Mouse (Mus musculus) urinary bladder, postnatal 4 days (tissue): ENCODE data around the gene Efna2.

ENCODE experiments used
- DNase-seq, 2 experiments: peaks; one replicate each; pipeline ENCODE4 v3.0.0; 2021 to 2022; ENCODE audit warnings: low spot score in 2 of 2

Efna2 gene

GRCm38 (mm10) chr10:80179068-80180051 lies at the start of gene Efna2:
Gene Efna2, plus strand, starts transcription at chr10:80179482.
- no peak for DNase-seq

DNA sequence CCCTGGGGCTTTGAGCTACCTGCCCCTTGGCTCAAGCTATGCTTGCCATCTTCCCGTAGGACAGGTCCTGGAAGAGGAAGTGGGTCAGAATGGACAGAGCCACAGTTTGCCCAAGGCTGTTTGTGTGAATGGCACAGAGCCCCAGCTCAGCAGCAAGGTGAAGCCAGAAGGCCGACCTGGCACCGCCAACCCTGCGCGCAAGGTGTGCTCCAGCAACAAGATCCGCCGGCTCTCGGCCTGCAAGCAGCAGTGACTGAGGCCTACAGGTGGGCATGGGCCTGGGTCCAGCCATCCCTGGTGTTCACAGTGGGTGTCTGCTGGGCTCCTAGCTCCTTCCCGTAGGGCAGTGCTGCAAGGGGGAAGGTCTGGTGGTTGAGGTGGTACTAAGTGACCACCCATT lies 49.4 kb upstream of the Efna2 start:
- DNase-seq, result peak in 1 of 2 experiments; percentile 21

- peak in 1 of 2 experiments; percentile 25 for DNase-seq
These were observed 48.8 kb upstream of the Efna2 start for GRCm38 (mm10) chr10:80130403-80131031.

- peak in 1 of 2 experiments; percentile 19 for DNase-seq
These were observed 47.8 kb upstream of the Efna2 start for GRCm38 (mm10) chr10:80131316-80131951.

- DNase-seq, result no peak
These were observed 47.3 kb upstream of the Efna2 start for GRCm38 (mm10) chr10:80131952-80132350.

DNA sequence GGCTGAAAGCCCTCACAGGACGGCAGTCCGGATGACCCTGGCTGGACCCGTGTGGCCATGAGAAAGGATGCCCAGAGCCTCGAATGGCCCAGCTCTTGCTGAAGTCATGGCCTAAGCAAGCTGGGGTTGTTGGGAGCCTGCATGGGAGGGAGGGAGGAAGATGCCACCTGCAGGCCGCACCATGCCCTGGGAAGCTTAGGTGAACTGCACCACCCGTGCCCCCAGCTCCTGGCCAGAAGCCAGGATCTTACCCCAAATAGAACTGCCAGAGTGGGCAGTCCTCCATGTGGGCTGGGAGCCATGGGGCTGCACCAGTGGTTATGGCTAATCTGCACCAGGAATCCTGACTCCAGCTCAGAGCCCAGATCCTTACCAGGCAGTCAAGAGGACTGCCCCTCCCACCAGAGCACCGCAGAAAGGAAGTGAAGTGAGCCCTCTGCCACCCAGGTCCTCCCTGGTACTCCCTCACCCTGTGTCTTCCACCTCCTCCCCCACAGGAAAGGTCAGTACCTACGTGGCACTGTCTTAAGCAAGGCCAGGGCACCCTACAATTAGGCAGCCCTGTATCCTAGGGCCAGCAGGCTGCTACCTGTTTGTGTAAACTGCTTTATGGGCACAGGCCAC lies 45.9 kb upstream of the Efna2 start:
- no peak for DNase-seq

GRCm38 (mm10) chr10:80134421-80134820 lies 44.9 kb upstream of the Efna2 start:
- DNase-seq, result no peak

DNA sequence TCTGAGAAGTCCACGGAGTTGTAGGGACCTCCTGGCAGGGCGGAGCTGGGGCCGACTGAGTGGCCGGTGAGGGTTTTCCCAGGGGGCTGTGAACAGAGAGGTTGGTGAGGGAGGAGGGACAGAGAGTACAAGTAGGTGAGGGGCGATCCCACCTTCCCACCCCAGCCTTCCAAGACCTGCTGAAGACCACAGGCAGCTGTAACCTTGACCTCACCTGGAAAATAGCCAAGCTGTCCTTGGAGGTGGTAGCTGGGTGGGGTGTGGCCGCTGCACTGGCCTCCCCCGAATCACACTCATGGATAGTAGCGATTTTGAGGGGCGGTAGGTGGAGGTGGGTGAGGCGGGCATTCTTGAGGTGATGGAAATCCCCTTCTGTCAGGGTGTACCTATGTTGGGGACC lies 44.1 kb upstream of the Efna2 start:
- no peak for DNase-seq

- no peak for DNase-seq
These were observed 43.6 kb upstream of the Efna2 start for GRCm38 (mm10) chr10:80135641-80136040.

DNA sequence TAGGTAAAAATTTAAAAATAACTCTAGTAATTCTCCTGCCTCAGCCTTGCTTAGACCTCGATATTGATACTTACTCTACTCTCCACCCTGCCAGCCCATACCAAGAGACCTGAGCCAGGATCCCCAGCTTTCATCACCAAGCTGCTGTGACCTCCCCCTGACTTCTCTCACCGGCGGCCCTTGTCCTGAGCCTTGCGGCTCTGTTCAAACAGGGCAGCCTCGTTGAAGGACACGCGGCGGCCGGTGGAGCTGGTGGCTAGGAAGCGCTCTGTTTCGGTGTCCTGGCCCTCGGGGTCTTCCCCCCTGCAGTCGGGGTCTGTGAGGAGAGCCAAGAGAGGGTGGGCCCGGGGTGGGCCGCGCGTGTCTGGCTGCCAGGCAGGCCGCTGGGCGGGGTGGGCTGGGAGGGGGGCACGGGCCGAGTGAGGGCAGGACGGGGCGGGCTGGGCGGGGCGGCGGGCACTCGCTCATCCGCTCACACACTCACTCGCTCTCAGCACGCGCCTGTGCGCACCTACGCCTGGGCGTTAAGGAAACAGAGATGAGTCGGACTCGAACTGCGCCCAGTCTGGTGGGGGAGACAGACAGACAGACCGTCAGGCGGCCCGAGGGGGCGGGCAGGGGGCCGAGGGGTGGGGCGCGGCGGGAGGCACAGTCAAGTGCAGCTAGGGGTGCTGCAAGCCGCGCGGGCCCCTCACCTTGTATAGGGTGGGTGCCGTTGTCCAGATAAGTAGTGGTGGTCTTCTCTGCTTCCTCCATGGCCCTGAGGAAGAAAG lies 42.9 kb upstream of the Efna2 start:
- DNase-seq, result no peak

GRCm38 (mm10) chr10:80136952-80137625 lies 42.2 kb upstream of the Efna2 start:
- no peak for DNase-seq

DNA sequence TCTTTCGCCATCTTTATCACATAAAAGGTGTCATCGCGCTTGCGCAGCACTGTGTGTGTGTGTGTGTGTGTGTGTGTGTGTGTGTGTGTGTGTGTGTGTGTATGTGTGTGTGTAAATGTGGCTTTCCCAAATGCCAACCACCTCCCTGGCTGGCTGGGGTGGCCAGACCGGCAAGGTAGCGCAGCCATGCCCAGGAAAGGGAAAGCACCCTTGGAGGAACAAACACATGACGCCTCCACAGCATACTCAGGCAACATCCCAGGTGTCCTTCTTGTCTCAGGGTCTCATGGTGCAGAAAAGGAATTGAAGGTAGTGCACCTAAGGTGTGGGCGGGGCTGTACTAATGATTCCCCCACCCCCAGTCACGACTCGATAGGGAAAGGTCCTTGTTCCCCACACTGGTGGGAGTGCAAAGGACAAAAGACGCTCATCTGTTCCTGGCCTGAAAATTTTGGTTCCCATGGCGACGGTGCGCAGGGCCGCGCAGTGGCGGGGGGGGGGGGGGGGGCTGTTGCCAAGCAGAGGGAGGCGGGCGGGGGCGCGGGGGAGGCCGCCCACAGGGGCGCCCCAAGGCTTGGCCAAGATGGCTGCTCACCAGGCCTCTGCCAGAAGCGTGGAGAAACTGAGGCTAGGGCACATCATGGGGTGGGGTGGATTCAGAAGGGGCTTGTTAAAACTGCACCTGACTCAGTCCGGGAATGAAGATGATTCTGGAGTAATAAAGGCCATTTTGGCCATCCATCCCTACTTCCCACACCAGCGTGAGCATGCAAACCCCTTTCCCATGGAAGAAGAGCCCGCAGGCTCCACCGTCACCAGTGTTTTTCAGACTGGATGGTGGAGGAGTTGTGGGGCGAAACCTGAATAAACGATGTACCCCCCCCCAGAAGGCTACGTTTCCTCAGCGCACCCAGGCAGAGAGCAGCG lies 41.4 kb upstream of the Efna2 start:
- DNase-seq, result no peak

DNA sequence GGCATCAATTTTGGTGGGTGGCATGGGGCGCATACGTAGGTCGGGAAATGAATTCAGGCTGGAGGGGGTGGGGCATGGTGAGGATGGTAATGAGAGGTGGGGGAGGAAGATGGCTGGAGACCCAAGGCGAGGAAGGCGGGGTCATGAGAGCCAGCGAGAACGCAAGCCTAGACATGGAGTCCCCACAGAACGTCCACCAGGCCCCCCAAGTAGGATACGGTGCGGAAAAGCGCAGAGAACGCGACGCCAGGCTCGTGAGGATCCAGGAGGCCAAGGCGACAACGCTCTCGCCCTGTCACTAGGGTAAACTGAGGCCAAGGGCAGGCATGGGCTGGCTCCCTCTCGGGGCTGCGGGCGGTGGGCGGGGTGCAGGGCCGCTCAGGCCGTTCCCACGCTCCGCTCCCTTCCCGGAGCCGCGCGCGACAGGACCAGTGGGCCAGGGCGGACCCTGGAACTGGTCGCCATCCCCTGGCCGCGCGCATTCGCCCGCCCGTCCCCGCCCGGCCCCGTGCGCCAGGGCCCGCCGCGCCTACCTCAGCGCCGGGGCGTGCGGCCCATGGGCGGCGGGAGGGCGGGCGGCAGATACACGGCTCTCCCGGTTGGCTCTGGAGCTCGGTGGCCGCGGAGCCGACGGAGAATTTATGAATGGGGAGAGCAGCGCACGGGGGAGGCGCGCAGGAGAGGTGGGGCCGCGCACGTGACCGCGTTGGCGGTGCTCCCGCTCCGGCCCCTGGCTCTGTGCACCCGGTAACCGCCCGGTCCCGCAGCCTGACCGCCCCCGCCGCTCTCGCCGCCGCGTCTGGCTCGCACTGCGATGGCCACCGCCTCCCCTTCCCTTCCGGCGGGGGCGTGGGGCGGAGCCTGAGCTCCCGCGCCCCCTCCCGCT lies 40.5 kb upstream of the Efna2 start, which contains the start of gene Atp5d:
Gene Atp5d (plus strand): TSS at position 80 of the 886 bp plus-strand sequence.
- DNase-seq, result no peak

DNA sequence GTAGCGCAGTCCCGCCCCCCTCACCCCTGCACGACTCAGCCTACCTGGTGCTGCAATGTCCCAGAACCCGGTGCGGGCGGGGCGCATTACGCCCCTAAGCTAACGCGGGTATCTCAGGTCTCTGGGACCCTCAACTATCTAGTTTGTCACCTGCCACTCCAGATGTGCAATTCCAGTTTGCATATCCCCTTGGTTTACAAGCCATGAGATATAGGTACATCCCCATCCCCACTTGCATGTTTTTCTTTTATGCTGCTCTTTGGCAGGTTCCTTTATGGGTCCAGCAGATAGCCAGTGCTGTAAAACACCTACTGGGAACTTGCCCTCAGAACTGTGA lies 39.9 kb upstream of the Efna2 start:
- DNase-seq, result no peak

GRCm38 (mm10) chr10:80139975-80140665 lies 39.2 kb upstream of the Efna2 start:
- no peak for DNase-seq

- no peak for DNase-seq
These were observed 38.6 kb upstream of the Efna2 start, which contains the start of gene Cbarp for GRCm38 (mm10) chr10:80140666-80141035. Gene Cbarp, minus strand, starts transcription at chr10:80140835.

- DNase-seq, result peak; percentile 94
These were observed 38.0 kb upstream of the Efna2 start for GRCm38 (mm10) chr10:80141243-80141642.
